Mouse (Mus musculus) liver, embryonic 14.5 days (tissue): Measurements from ENCODE around the gene Hbp1.

ENCODE experiments used
- CTCF ChIP-seq: IDR thresholded peaks from 2 replicates; pipeline ENCODE4 v1.5.1; 2016; ENCODE audit warnings: antibody characterized with exemption, low read depth, control low read depth
- EP300 ChIP-seq: IDR thresholded peaks from 2 replicates; pipeline ENCODE4 v1.6.1; 2016; ENCODE audit warnings: antibody characterized with exemption, low read depth

GRCm38 (mm10) chr12:31971547-31971946, 21.2 kb upstream of the Hbp1 start:
- TF ChIP-seq CTCF (no peak), EP300 (no peak)
